Mouse (Mus musculus): ENCODE results near the gene 4833439L19Rik.
A peak's percentile ranks its signal among the peaks of the same experiment; 100 is the strongest.

4833439L19Rik gene

DNA sequence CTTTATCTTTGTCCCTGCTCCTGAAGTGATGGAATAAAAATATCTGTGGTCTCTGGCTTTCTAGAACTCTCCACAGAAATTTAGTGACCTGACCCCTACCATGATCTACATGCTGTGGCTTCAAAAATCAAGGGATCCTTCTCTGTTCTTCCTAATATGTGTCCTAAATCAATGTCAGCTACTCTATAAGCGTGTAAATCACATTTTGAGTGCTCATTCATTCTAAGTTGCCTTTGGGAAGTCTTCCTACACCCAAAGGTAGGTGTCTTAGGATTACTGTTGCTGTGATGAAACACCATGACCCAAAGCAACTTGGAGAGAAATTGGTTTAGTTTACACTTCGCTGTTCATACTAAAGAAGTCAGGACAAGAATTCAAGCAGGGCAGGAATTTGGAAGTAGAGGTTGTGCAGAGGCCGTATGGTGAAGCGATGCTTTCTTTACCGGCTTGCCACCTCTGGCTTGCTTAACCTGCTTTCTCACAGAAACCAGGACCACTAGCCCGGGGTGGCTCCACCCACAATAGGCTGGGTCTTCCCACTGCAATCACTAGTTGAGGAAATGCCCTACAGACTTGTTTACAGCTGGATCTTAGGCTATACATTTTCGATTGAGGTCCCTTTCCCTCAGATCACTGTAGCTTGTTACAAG lies 60.5 kb downstream of the 4833439L19Rik start:
- no peak for DNase-seq

DNA sequence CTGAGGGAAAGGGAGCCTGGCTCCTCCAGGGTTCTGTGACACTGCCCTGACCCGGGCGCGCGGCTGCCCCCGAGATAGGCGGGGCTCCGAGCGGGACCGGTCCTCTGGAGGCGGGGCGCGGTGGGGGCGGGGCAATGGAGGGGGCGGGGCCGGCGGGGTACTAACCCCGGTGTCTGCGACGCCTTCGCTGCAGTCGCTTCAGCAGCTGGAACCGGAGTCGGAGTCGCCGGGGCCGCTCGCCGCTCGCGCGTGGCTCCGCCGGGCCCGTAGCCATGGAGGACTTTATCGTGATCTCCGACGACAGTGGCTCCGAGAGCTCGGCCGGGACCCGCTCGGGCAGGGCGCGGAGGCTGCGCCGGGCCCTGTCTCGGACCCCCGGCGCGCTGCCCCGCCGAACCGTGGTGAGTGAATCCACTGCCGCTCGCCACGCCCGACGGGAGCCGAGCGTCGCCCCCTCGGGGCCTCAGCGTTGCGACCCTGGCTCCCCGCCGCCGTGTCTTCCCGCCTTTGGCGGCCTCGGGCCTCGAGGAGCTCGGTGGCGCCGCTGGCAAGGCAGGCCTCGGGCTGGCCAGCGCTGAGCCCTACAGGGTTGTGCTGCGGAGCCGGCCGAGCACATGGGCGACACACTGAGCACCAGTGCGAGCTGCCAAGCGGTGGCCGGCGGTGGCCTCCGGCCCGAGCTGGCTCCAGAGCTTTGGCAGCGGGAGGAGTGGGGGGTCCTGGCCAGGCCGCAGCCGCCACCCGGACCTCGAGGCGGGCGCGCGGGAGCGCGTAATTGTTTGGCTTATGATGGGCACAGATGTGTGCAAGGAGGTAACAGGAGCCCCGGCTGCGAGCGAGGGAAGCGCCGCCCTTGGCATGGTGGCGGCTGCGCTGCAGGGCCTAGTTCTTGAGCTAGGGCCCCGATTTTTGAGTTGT lies 61.4 kb downstream of the 4833439L19Rik start, which contains the start of gene Simc1:
Simc1 (plus strand) TSS at position 176 of the 918 bp plus-strand sequence.
- DNase-seq, result peak; percentile 87

DNA sequence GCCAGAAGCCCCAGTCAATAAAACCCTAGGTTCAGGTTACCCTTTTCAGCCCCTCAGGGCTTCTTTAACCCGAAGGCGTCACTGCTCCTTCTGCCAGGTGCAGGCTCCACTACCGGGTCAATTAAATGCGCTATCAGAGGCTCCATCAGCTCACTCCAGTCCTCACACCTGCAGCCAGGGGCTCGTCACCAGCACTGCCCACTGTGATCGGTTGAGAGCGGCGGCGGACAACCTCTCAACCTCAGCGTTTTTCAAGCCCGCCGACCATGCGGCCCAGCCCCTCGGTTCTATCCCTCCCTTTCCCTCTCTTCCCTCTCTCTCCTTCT lies 62.0 kb downstream of the 4833439L19Rik start:
- no peak for DNase-seq

DNA sequence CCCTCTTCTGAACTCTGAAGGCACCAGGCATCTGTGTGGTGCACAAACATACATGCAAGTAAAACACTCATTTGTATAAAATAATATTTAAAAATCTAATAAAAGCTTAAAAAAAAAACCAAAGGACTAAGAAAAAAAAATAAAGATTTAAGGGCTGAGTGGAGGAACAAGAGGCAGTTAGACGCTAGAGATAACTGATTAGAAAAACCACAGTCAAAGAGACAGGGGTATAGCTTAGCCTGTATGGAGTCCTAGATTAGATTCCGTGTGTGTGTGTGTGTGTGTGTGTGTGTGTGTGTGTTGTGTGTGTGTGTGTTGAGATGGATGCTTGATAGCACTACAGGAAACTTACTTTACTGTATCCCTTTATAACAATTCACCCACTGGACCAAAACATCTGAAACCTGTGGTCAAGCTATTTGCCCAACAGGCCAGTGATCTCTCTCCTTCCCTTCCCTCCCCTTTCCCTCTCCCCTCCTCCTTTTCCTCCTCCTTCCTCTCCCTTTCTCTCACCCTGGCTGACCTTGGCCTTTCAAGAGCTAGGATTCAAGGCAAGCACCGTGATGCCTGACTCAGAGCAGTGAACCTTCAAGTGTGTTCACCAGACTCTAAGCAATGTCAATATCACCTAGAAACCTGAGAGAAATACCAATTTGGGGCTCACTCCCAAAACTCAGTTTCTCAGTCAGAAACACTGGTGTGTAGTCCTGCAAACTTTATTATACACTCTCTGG lies 63.1 kb downstream of the 4833439L19Rik start:
- no peak for DNase-seq

DNA sequence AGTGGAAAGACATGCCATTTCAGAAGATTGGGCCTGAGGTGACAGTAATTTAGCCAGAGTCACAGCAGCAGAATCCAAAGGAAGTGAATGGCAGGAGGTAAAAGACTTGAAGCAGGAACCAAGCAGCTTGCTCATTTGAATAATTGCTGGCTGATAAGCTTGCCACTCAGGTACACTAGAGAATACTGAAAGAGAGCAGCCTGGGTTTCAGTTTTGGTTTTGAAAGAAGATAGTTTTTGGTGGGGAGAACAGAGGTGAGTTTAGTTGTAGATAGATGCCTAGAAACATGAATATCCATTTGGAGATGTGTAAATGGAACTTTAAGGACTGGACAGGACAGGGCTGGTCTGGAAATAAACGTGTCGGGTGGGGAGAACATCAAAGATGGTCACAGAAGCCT lies 63.9 kb downstream of the 4833439L19Rik start:
- DNase-seq, result no peak
